Mouse (Mus musculus) left cerebral cortex, adult 18-20 months (tissue): ENCODE data around the gene Ugt2b34. TPM values are rescaled to one million over a fixed set of nuclear protein-coding genes. Genes with fewer than 3 reads are reported as not detected.
A peak's percentile ranks its signal among the peaks of the same experiment; 100 is the strongest.
"Not testable (repeated sequence)": the region's sequence is repeated elsewhere in the genome, so short reads cannot be mapped to it uniquely, and the experiment has no call there.

Experiments used
- DNase-seq, 2 experiments: peaks; one replicate each; pipeline ENCODE4 v3.0.0; 2021 to 2022; ENCODE audit warnings: low spot score in 2 of 2, mixed read lengths in 1 of 2
- long read RNA-seq, 2 experiments: library from polyadenylated mRNA; stranded (forward); transcript quantifications; one replicate each; pipeline ENCODE4 v2.0.0; 2021
- total RNA-seq, 2 experiments: library from RNA; stranded (reverse); gene quantifications; 2 replicates each; pipeline ENCODE4 v1.2.3; 2021

Ugt2b34 gene
- not detected for total RNA-seq
- long read RNA-seq, experiment 1, result 0 reads
- long read RNA-seq, experiment 2, result 0 reads

- DNase-seq, result no peak
Observed at GRCm38 (mm10) chr5:86906758-86907157, at the start of gene Ugt2b34. TSS of gene Ugt2b34 (minus strand) at chr5:86906937.

GRCm38 (mm10) chr5:86942111-86942510 lies 35.4 kb upstream of the Ugt2b34 start:
- no peak for DNase-seq

GRCm38 (mm10) chr5:86926426-86926825 lies 19.7 kb upstream of the Ugt2b34 start, which contains the start of gene Ugt2b1:
TSS of gene Ugt2b1 (minus strand) at chr5:86926530.
- DNase-seq, result no peak

GRCm38 (mm10) chr5:86920661-86921233 lies 14.0 kb upstream of the Ugt2b34 start:
- DNase-seq, result no peak

- no peak for DNase-seq
Observed at GRCm38 (mm10) chr5:86911357-86912099, 4.8 kb upstream of the Ugt2b34 start.

GRCm38 (mm10) chr5:86910770-86911169 lies 4.0 kb upstream of the Ugt2b34 start:
- DNase-seq, result no peak

- no peak for DNase-seq
Observed at GRCm38 (mm10) chr5:86889933-86890332, 16.8 kb downstream of the Ugt2b34 start.

- DNase-seq, result no peak
Observed at GRCm38 (mm10) chr5:86888420-86888819, 18.3 kb downstream of the Ugt2b34 start.

- no peak for DNase-seq
Observed at GRCm38 (mm10) chr5:86887081-86887480, 19.7 kb downstream of the Ugt2b34 start.

- no peak for DNase-seq
Observed at GRCm38 (mm10) chr5:86886620-86887019, 20.1 kb downstream of the Ugt2b34 start.

GRCm38 (mm10) chr5:86871877-86872276 lies 34.9 kb downstream of the Ugt2b34 start:
- DNase-seq, result no peak

- DNase-seq, result no peak
Observed at GRCm38 (mm10) chr5:86858336-86858735, 48.4 kb downstream of the Ugt2b34 start.

GRCm38 (mm10) chr5:86857682-86858081 lies 49.1 kb downstream of the Ugt2b34 start:
- DNase-seq, result no peak

- DNase-seq, result not testable (repeated sequence)
Observed at GRCm38 (mm10) chr5:86856505-86856904, 50.2 kb downstream of the Ugt2b34 start.

- no peak for DNase-seq
Observed at GRCm38 (mm10) chr5:86851658-86852057, 55.1 kb downstream of the Ugt2b34 start.

GRCm38 (mm10) chr5:86850104-86850503 lies 56.6 kb downstream of the Ugt2b34 start:
- DNase-seq, result peak; percentile 12 to 21

- DNase-seq, result not testable (repeated sequence)
Observed at GRCm38 (mm10) chr5:86841261-86841660, 65.5 kb downstream of the Ugt2b34 start.

- no peak for DNase-seq
Observed at GRCm38 (mm10) chr5:86840207-86840606, 66.5 kb downstream of the Ugt2b34 start.
